Mouse (Mus musculus): ENCODE data around the gene Kcnc3. TPM values are rescaled to one million over a fixed set of nuclear protein-coding genes. Genes with fewer than 3 reads are reported as not detected.

Kcnc3 gene
- polyA plus RNA-seq, 1 experiment from 2014 or later = 0.39 TPM

- ATAC-seq (ENCODE audit: insufficient number of reproducible peaks, insufficient read depth, low FRiP score, low read depth) = no peak
- Histone ChIP-seq H3K9me3 (ENCODE audit: control insufficient read depth, low read depth, low read length) (no peaks in the 10 kb centered on the region), H3K27ac (ENCODE audit: low read length) (no peak overlapping the region), H3K36me3 (ENCODE audit: control insufficient read depth, insufficient read depth, low read length) (no peaks in the 10 kb centered on the region), H3K9ac (replicated peaks; ENCODE audit: low read depth, low read length) (no peak overlapping the region), H3K4me1 (ENCODE audit: control insufficient read depth, insufficient read depth, low read length) (peaks cover 11% of the 10 kb centered on the region), H3K4me2 (replicated peaks; ENCODE audit: low read depth, low read length) (no peak overlapping the region), H3K4me3 (ENCODE audit: low read depth, low read length) (no peak overlapping the region), H3K27me3 (ENCODE audit: control insufficient read depth, insufficient read depth, low read length) (peaks cover 25% of the 10 kb centered on the region)
- WGBS = 92% methylated on average over 6 of the region's 6 CpGs
Observed at GRCm38 (mm10) chr7:44596051-44596450, 5.6 kb downstream of the Kcnc3 start.

GRCm38 (mm10) chr7:44596996-44597538 is 6.6 kb downstream of the Kcnc3 start:
- Histone ChIP-seq H3K9ac (replicated peaks; ENCODE audit: low read depth, low read length) (no peak overlapping the region), H3K9me3 (ENCODE audit: control insufficient read depth, low read depth, low read length) (no peaks in the 10 kb centered on the region), H3K4me2 (replicated peaks; ENCODE audit: low read depth, low read length) (no peak overlapping the region), H3K27ac (ENCODE audit: low read length) (no peak overlapping the region), H3K4me3 (ENCODE audit: low read depth, low read length) (no peak overlapping the region), H3K27me3 (ENCODE audit: control insufficient read depth, insufficient read depth, low read length) (peaks cover 25% of the 10 kb centered on the region), H3K4me1 (ENCODE audit: control insufficient read depth, insufficient read depth, low read length) (peaks cover 3% of the 10 kb centered on the region; the same call in 1 of the 2 replicates), H3K36me3 (ENCODE audit: control insufficient read depth, insufficient read depth, low read length) (no peaks in the 10 kb centered on the region)
- WGBS = 42% methylated on average over 5 of the region's 5 CpGs
- ATAC-seq (ENCODE audit: insufficient number of reproducible peaks, insufficient read depth, low FRiP score, low read depth) = no peak

- WGBS = 89% methylated on average over 4 of the region's 4 CpGs
- no peak overlapping the region for H3K9ac ChIP-seq (replicated peaks; ENCODE audit: low read depth, low read length)
- H3K4me2 ChIP-seq (replicated peaks; ENCODE audit: low read depth, low read length) = no peak overlapping the region
- H3K27ac ChIP-seq (ENCODE audit: low read length) = no peak overlapping the region
- H3K4me3 ChIP-seq (ENCODE audit: low read depth, low read length) = no peak overlapping the region
- peaks cover 3% of the 10 kb centered on the region; the same call in 1 of the 2 replicates for H3K4me1 ChIP-seq (ENCODE audit: control insufficient read depth, insufficient read depth, low read length)
- H3K27me3 ChIP-seq (ENCODE audit: control insufficient read depth, insufficient read depth, low read length) = peaks cover 22% of the 10 kb centered on the region
- no peaks in the 10 kb centered on the region for H3K36me3 ChIP-seq (ENCODE audit: control insufficient read depth, insufficient read depth, low read length)
- H3K9me3 ChIP-seq (ENCODE audit: control insufficient read depth, low read depth, low read length) = no peaks in the 10 kb centered on the region
- ATAC-seq (ENCODE audit: insufficient number of reproducible peaks, insufficient read depth, low FRiP score, low read depth) = no peak
Observed at GRCm38 (mm10) chr7:44597666-44598065, 7.2 kb downstream of the Kcnc3 start.

DNA sequence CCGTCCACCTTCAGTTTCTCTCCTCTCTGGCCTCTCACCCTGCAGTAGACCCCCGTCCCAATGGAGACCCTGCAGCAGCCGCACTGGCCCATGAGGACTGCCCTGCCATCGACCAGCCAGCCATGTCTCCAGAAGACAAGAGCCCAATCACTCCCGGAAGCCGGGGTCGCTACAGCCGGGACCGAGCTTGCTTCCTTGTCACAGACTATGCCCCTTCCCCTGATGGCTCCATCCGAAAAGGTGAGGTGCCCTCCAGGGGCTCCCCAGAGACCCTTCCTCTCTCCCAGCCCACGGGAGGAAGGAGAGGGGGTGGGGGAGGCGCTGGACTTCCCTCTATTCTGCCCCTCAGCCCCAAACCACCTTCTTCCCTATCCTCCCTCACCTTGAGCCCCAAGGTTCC is 7.9 kb downstream of the Kcnc3 start:
- peaks cover 20% of the 10 kb centered on the region; the same call in 1 of the 2 replicates for H3K27me3 ChIP-seq (ENCODE audit: control insufficient read depth, insufficient read depth, low read length)
- H3K4me1 ChIP-seq (ENCODE audit: control insufficient read depth, insufficient read depth, low read length) = peaks cover 3% of the 10 kb centered on the region; the same call in 1 of the 2 replicates
- no peak overlapping the region for H3K4me2 ChIP-seq (replicated peaks; ENCODE audit: low read depth, low read length)
- no peak overlapping the region for H3K4me3 ChIP-seq (ENCODE audit: low read depth, low read length)
- no peak overlapping the region for H3K27ac ChIP-seq (ENCODE audit: low read length)
- H3K9ac ChIP-seq (replicated peaks; ENCODE audit: low read depth, low read length) = no peak overlapping the region
- H3K9me3 ChIP-seq (ENCODE audit: control insufficient read depth, low read depth, low read length) = no peaks in the 10 kb centered on the region
- ATAC-seq (ENCODE audit: insufficient number of reproducible peaks, insufficient read depth, low FRiP score, low read depth) = no peak
- WGBS = 86% methylated on average over 12 of the region's 12 CpGs
- H3K36me3 ChIP-seq (ENCODE audit: control insufficient read depth, insufficient read depth, low read length) = no peaks in the 10 kb centered on the region

- Histone ChIP-seq H3K4me3 (ENCODE audit: low read depth, low read length) (no peak overlapping the region), H3K27me3 (ENCODE audit: control insufficient read depth, insufficient read depth, low read length) (peaks cover 21% of the 10 kb centered on the region), H3K27ac (ENCODE audit: low read length) (no peak overlapping the region), H3K9ac (replicated peaks; ENCODE audit: low read depth, low read length) (no peak overlapping the region), H3K36me3 (ENCODE audit: control insufficient read depth, insufficient read depth, low read length) (no peaks in the 10 kb centered on the region), H3K9me3 (ENCODE audit: control insufficient read depth, low read depth, low read length) (no peaks in the 10 kb centered on the region), H3K4me1 (ENCODE audit: control insufficient read depth, insufficient read depth, low read length) (peaks cover 3% of the 10 kb centered on the region; the same call in 1 of the 2 replicates), H3K4me2 (replicated peaks; ENCODE audit: low read depth, low read length) (no peak overlapping the region)
- no peak for ATAC-seq (ENCODE audit: insufficient number of reproducible peaks, insufficient read depth, low FRiP score, low read depth)
- WGBS = 77% methylated on average over 10 of the region's 10 CpGs
Observed at GRCm38 (mm10) chr7:44600691-44601262, 10.3 kb downstream of the Kcnc3 start.

DNA sequence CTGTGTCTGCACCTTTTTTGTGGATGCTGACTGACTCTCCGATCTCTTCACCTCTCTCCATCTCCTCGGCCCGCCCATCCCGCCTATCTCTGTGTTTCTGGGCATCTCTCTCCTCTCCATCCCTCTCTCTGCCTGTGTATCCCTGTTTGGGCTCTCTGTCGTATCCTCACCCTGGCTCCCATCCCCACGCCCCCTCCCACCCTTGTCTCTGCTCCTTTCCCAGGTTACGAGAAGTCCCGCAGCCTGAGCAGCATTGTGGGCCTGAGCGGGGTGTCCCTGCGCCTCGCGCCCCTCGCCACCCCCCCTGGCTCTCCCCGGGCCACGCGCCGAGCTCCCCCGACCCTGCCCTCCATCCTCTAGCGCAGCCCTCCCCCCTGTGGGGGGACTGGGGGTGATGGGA is 11.2 kb downstream of the Kcnc3 start:
- 12% methylated on average over 19 of the region's 19 CpGs for WGBS
- peaks cover 24% of the 10 kb centered on the region for H3K27me3 ChIP-seq (ENCODE audit: control insufficient read depth, insufficient read depth, low read length)
- no peaks in the 10 kb centered on the region for H3K9me3 ChIP-seq (ENCODE audit: control insufficient read depth, low read depth, low read length)
- H3K4me1 ChIP-seq (ENCODE audit: control insufficient read depth, insufficient read depth, low read length) = peaks cover 4% of the 10 kb centered on the region; the same call in 1 of the 2 replicates
- ATAC-seq (ENCODE audit: insufficient number of reproducible peaks, insufficient read depth, low FRiP score, low read depth) = no peak
- H3K4me2 ChIP-seq (replicated peaks; ENCODE audit: low read depth, low read length) = no peak overlapping the region
- H3K4me3 ChIP-seq (ENCODE audit: low read depth, low read length) = no peak overlapping the region
- no peak overlapping the region for H3K27ac ChIP-seq (ENCODE audit: low read length)
- no peaks in the 10 kb centered on the region for H3K36me3 ChIP-seq (ENCODE audit: control insufficient read depth, insufficient read depth, low read length)
- H3K9ac ChIP-seq (replicated peaks; ENCODE audit: low read depth, low read length) = no peak overlapping the region

- Histone ChIP-seq H3K9me3 (ENCODE audit: control insufficient read depth, low read depth, low read length) (no peaks in the 10 kb centered on the region), H3K4me2 (replicated peaks; ENCODE audit: low read depth, low read length) (no peak overlapping the region), H3K4me3 (ENCODE audit: low read depth, low read length) (no peak overlapping the region), H3K36me3 (ENCODE audit: control insufficient read depth, insufficient read depth, low read length) (no peaks in the 10 kb centered on the region), H3K4me1 (ENCODE audit: control insufficient read depth, insufficient read depth, low read length) (peaks cover 5% of the 10 kb centered on the region; the same call in 1 of the 2 replicates), H3K27ac (ENCODE audit: low read length) (no peak overlapping the region), H3K27me3 (ENCODE audit: control insufficient read depth, insufficient read depth, low read length) (peaks cover 24% of the 10 kb centered on the region), H3K9ac (replicated peaks; ENCODE audit: low read depth, low read length) (no peak overlapping the region)
- no peak for ATAC-seq (ENCODE audit: insufficient number of reproducible peaks, insufficient read depth, low FRiP score, low read depth)
- 16% methylated on average over 11 of the region's 11 CpGs for WGBS
Observed at GRCm38 (mm10) chr7:44602443-44602842, 12.0 kb downstream of the Kcnc3 start.

- H3K4me1 ChIP-seq (ENCODE audit: control insufficient read depth, insufficient read depth, low read length) = peaks cover 5% of the 10 kb centered on the region; the same call in 1 of the 2 replicates
- peak overlapping the region; percentile 41 for H3K4me2 ChIP-seq (replicated peaks; ENCODE audit: low read depth, low read length)
- no peak overlapping the region for H3K9ac ChIP-seq (replicated peaks; ENCODE audit: low read depth, low read length)
- 3% methylated on average over 20 of the region's 20 CpGs for WGBS
- H3K27me3 ChIP-seq (ENCODE audit: control insufficient read depth, insufficient read depth, low read length) = peaks cover 24% of the 10 kb centered on the region
- ATAC-seq (ENCODE audit: insufficient number of reproducible peaks, insufficient read depth, low FRiP score, low read depth) = no peak
- no peaks in the 10 kb centered on the region for H3K9me3 ChIP-seq (ENCODE audit: control insufficient read depth, low read depth, low read length)
- H3K4me3 ChIP-seq (ENCODE audit: low read depth, low read length) = peak overlapping the region; percentile 25
- no peaks in the 10 kb centered on the region for H3K36me3 ChIP-seq (ENCODE audit: control insufficient read depth, insufficient read depth, low read length)
- H3K27ac ChIP-seq (ENCODE audit: low read length) = no peak overlapping the region
Observed at GRCm38 (mm10) chr7:44603186-44603855, 12.9 kb downstream of the Kcnc3 start.
